1 mouse cellular context compared by ENCODE assay signal in the genomic region with DNA sequence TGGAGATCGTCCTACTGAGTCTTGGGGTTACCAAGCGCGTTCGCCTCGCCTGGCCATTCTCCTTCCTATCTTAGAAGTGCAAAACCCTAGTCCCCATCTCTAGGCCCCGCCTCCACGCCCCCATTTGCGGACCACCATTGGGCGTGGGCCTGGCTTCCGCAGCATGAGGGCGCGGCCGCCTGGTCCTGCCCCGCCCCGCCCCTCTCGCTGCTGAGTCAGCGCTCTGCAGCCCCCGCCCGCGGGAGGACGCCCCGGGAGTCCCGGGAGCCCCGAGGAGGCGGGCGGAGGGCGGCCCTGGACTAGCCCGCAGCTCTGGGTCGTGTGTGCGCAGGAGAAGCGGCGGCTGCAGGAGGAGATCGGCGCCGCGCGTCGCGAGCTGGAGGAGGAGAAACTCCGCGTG.
TF ChIP-seq lines count a peak whose summit lies in the region.

No protein-coding gene starts in this region.

TF ChIP-seq in MEL, 35 proteins besides CTCF, POLR2A, EP300 and RAD21:
- TF ChIP-seq MAFK (IDR thresholded peaks at IDR 0.05; ENCODE audit: borderline replicate concordance, low read depth, low read length): peak; percentile 80
- no peak for TF ChIP-seq ZNF384 (IDR thresholded peaks at IDR 0.05; ENCODE audit: low read depth, low read length)
TF ChIP-seq in MEL: peak in this region for 1.
